Mouse (Mus musculus) lung, postnatal 0 days (tissue): ENCODE measurements around the gene 1700030J22Rik.

Experiments used
- CTCF ChIP-seq: IDR thresholded peaks from 2 replicates; pipeline ENCODE4 v1.5.1; 2016; ENCODE audit warnings: antibody characterized with exemption, mild to moderate bottlenecking
- EP300 ChIP-seq: IDR thresholded peaks from 2 replicates; pipeline ENCODE4 v1.6.1; 2016; ENCODE audit warnings: antibody characterized with exemption, mild to moderate bottlenecking, control low read depth

DNA sequence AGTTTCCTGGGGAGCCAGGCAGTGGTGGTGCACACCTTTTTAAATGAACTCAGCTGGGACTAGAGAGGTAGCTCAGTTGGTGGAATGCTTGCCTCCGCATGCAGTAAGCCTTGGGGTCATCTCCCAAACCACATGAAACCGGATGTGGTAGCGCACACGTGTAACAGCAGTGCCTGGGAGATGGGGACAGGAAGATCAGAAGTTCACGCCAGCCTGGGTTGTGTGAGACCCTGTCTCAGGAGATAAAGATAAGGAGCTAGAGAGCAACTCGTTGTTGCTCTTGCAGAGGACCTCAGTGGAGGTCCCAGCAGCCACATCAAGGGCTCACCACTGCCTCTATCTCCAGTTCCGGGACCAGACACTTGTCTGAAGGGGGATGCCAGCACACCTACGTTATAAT, 55.2 kb downstream of the 1700030J22Rik start:
- TF ChIP-seq EP300 (no peak), CTCF (no peak)
